Mouse (Mus musculus) spleen, embryonic (tissue): Measurements from ENCODE around the gene Cadps2.

ENCODE experiments used
- CTCF ChIA-PET: fragments of 350-600 bp; sonication (Branson Sonifier 250); formaldehyde crosslinking; loops from one replicate; lab custom pipeline; 2022; lab: Charles Lee

Cadps2 gene

DNA sequence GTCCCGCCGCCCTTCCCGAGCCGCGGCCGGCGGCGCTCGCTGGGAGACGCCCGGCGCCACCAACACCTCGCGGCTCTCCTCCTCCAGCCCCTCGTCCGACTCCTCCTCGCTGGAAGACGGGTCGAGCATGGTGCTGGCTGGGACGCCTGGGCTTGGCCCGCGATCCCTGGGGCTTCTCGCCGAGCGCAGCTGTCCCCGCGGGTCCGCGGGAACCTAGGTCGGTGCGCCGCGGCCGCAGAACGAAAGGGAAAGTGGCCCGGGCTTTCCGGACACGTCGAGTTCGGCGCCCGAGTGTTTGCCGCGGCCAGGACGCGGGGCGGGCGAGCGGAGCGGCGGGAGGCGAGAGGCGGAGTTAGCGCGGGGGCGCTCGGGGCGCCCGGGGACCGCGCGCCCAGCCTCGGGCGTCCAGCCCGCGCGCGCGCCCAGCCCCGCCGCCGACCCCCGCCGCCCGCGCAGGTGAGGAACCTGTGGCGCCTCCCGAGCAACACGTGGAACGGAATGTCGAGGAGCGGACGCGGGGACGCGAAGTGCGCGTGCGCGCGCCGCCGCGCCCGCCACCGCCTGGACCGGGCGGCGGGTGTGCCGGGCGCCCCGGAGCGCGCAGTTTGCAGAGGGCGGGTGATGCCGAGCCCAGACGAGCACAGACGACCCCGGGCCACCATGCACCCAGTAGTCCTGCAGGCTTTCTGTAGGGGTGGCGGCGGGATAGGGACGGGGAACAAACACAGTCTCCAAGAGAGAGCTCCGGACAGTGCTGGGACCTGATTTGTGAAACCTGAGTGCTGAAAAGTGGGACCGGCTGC is at the start of gene Cadps2:
Gene Cadps2 (minus strand): TSS at position 413 of the 803 bp plus-strand sequence.
- CTCF ChIA-PET: no interaction called here

DNA sequence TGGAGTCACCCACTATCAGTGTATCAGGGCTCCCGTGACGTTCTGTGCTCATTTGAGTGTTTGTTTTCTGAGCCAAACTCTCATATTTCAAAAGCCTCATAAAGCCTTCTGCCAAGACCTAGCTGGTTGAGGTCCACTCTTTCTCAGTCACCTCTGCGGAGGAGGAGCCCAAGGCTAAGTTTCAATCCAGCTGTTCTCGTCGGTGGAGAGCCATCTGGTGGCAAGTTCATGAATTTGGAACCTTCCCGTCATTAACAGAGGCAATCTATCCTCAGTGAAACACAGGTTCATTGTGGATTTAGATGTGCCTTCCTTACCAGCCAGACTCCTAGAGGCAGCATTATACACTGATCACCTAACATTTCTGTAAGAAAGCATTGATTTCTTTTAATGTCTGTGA is 47.2 kb upstream of the Cadps2 start:
- CTCF ChIA-PET: no interaction called here

DNA sequence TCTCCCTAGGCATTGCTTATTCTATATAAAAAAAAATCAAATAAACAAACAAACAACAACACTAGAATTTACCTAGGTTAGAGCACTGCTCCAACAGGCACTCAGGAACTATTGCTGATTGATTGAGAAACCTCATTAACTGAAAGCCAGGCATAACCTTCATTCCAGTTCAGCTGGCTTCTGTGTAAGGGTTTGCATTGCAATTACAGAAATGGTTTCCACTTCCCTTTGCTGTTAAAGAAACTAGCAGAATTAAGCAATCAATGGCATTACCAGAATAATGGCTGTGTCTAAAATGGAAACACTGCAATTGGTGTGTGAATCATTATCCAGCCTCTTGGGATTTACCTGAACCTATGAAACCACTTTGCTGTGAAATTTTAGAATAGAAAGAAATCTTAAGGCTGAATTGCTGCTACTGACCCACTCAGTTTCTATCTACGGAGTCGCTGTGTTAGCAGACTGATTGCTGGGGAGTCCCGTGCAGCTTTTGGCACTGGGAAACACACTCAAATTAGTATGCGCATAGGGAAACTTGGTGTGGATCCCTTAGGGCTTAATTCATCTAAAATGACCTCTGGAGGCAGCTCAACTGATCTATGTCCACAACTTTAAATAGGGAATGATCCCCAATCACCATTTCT is 37.7 kb upstream of the Cadps2 start:
- CTCF ChIA-PET: no interaction called here

DNA sequence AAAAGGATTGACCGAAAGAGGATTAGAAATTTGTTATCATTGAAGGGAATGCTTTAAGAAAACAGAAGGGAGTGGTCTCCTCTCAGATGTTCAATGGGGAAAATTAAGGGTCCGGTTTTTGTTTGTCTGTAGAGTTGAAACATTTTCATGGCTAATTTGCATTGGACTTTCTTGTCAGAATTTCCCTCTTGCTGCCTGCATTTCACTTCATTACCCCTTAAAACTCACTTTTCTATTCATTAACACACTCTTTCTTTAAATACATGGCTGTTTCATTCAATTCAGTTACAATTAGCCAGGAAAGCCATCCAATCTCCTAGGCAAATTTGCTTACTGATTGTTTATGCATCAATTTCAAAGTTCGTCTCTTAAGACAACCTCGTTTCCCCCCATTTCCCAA is 37.1 kb upstream of the Cadps2 start:
- CTCF ChIA-PET: no interaction called here

DNA sequence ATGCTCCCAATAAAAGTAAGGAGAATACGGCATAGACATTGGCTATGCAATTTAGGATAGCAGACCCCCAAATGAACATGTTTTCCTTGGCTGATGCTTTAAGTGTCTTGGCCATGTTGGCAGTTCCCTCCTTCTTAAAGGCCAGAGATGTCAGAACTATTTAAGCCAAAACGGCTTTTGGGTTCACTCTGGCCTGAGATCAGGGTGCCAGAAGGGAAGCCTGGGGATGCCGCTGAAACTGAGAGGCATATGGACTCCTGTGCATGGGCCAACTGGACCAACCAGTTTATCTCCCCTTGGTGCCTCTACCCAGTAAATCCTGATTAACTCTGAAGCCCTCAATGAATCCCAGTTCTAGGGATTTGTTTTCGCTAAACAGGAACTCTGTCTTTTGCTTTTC is 34.6 kb upstream of the Cadps2 start:
- CTCF ChIA-PET: no interaction called here

DNA sequence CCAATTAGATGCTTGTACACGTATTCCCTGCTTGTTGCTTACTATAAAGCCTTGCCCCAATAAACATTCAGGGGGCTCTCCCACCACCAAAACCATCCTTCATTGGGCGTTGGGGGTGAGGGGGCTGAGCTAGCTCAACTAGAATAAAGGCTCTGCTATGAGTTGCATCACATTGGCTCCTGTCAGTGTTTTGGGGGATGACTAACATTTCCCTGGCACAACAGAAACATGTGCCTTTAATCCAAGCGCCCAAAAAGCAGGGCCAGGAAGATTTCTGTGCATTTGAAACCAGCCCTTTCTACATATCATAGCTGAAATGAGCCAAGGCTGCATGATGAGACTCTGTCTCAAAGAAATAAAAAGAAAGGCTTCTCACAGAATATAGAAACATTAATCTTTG is 34.0 kb upstream of the Cadps2 start:
- CTCF ChIA-PET: no interaction called here

DNA sequence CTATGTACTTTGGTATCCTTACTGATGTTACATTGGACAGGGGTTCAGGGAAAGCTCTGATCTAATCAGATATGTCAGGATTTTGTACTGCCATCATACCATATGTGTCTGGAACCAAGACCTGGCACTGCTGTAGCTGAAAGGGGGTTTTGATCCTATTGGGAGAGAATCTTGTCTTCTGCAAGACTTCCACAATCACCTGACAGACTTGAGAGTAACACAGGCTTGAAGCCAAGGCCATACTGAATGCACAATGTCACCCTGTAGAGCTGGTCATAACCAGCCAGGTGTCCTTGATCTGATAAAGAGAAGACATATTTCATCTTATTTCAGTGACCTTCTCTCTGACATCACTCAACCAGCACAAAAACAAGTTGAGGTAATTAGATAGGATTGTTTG is 30.8 kb upstream of the Cadps2 start:
- CTCF ChIA-PET: no interaction called here

DNA sequence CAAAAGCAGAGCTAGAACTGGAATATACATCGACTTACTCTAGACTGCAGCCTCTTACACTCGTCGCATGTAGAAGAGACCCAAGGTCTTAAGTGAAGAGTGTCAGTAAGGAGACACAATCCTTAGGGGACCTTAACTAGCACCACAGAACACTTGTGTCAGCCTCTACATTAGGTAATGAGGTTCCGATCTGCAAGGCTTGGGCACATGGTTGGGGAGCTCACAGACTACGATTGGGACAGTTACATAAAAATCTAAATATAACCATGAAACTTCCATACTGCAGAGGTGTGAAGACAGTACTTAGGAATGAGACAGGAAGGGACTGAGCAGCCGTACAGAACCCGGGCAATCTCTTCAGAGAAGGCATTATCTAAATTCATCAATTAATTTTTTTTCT is 27.1 kb upstream of the Cadps2 start:
- CTCF ChIA-PET: no interaction called here

DNA sequence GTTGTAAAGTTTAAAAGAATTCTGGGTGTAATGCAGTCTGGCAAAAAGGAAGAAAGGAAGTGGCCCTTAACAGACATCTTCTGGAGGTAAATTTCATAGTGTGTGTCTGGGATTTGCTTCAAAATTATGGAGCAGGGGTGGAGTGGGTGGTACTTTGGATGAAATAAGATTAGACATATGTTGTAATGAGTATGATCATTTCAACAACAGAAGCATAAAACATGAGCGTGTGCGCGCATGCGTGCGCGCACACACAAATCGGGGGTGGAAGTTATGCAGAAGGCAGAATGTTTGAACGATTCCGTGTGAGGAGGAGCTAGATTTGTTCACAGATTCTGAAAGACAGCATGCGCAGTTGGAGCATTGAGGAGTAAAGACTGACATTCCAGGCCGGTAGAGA is 14.2 kb upstream of the Cadps2 start:
- CTCF ChIA-PET: no interaction called here

DNA sequence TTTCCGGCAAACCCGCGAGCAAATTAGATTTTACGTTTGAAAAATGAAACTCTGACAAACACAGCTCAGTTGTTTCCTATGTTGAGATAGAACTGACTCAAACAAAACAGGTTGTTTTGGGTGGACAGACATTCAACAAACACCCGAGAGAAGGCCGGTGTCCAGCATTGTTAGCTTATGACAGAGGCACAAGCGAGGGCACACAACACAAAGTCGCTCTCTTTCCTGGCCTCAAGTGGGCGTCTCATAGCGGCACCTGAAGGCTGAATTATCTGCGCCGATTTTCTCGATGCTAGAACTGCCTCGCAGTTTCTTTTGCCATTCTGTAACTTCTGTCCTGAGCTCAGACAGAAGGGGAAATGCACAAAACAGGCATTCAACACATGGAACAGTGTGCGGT is 780 bp upstream of the Cadps2 start:
- CTCF ChIA-PET: no interaction called here

DNA sequence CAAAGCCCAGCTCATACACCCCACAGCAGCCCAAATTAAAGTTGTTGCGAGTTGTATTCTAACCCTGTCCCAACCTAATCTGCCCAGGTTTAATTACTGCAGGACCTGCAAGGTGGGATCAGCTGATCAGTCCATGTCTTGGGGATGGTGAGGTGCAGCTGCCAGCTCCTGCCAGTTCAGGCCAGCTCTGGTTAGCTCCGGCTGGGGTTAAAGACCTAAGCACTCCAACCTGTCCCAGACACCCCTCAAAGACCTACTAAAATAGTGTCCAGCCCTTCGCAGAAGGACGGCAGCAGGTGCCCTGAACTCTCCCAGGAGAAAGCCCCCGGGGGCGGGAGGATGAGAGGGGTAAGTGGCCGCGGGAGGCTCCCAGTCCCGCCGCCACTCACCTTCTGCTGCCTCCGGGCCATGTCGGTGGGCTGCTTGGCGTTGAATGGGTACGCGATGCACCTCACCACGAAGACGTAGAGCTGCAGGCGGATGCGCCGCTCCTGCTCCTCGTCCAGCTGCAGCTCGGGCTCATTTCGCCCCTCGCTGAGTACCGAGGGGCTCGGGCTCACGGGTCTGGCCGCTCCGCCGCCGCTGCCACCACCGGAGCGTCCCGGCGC is 716 bp downstream of the Cadps2 start:
- CTCF ChIA-PET: no interaction called here

DNA sequence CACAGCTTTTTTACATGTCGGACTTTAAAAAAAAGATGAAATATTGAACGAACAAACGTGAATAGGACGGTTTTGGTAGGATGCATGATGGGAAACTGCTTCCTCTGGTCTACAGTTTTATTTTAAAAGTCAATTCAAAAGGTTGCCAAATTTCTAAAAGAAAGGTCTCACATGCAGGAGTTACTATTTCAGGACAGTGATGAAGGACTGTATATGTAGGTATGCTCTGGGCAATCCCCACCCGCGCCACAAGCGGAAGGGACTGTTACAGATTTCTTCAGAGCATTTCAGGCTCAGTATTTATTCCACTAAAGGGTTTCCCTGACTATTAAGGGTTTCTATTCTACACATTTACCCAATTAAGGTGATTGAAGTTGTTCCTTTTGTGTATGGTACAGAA is 1.6 kb downstream of the Cadps2 start:
- CTCF ChIA-PET: no interaction called here

DNA sequence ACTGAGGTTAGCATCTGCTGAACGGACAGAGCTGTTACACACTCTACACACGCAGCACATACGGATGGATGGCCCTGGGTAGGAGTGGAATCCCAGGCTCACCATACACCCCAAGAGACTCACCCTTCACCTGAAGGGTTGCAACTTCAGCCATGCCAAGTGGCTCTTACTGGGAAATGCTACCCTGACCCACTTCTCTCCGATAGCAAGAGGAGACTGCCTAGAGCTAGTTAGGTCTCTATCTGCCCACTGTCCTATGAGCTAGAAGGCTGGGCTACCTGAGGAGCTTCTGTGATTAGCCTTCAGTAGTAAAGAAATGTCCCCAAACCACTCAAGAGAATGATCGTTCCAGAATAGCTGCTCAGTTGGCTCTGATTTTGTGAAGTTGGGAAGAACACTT is 2.1 kb downstream of the Cadps2 start:
- CTCF ChIA-PET: interaction anchor here (0.5 kb wide), 1 partner anchor 112 kb away, joined by 5 read pairs; no protein-coding TSS in a partner anchor

DNA sequence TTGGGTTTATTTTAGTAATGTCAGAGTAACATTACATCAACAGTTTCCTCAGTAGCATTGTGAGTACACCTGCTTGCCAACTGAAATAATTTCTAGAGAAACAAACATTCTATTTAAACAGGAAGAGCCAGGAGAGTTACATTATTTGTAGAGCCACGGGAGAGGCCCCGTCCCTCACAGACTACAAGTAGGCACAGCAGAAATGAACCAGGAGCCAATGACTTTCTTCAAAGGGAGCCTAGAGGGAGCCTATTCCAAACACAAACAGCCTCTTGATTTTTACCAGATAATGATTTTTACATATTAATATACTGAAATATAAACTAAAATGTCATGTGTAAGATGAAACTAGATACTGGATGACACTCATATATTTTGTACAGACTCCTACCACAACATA is 2.5 kb downstream of the Cadps2 start:
- CTCF ChIA-PET: interaction anchor here (0.5 kb wide), 1 partner anchor 112 kb away, joined by 5 read pairs; no protein-coding TSS in a partner anchor

DNA sequence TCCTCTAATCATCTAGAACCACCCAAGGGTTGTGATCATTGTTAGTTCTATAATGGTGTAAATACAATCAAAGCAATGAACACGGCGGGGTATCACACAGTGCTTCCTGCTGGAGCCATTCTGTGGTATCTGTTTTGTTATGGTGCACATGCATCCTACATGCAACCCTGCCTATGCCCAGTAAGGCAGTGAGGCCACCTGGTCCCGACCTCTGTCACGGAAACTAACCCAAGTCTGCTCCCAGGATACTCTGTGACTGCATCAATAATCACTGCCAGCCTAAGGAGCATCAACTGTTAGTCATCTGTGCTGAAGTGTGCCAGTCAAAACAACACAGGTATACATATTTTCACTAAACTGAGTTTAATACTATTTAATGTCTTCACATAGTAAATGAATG is 3.7 kb downstream of the Cadps2 start:
- CTCF ChIA-PET: no interaction called here

DNA sequence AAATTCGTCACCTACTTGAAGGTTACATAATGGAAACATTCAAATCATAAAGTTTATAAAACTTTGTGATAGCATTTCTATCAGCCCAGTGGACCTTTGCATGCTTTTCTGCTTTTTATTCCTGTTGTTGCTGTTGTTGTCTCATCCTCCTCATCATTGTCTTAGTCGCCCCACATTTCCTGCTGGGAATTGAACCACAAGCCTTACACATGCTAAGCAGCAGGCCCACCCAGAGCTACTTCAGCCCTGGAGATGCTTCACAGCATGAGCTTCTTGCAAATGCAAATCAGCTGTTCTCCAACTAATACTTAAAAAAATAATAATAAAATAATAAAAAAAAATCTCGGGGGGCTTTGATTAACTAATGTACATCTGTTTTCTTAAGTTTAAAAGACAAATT is 8.5 kb downstream of the Cadps2 start:
- CTCF ChIA-PET: no interaction called here

DNA sequence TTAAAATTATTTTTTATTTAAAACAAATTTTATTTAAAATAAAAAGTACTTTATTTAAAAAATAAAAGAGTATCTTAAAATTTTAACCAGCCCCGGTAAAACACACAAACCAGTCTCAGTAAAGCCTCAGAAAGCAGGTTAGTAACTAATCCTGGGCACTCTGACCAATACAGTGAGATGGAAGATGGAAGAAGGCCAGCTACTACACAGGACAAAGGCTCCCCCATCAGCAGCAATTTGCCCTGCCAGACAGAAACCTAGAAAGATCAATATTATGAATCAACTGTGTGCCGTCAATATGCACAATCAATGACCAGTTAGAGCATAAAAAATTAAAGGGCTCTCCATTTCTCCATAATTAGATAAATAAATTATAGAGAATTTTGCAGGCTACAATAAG is 9.9 kb downstream of the Cadps2 start:
- CTCF ChIA-PET: no interaction called here

DNA sequence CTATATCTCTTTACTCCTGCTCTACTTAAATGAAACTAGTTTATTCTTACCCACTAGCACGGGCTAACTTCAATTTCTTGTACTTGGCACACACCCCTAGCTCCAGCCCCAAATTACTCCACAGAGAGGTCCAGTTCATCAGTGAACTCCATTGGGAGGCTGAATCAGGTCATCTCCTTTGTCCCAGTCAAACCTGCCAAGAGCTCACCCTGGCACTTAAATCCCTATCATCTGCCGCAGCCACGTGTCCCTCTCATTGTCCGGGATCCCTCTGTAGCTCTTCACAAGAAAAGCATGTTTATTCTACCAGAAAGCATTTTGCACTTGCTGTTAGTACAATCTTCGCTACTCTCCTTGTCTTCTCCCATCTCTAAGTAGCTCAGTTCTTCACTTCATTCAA is 17.4 kb downstream of the Cadps2 start:
- CTCF ChIA-PET: no interaction called here

DNA sequence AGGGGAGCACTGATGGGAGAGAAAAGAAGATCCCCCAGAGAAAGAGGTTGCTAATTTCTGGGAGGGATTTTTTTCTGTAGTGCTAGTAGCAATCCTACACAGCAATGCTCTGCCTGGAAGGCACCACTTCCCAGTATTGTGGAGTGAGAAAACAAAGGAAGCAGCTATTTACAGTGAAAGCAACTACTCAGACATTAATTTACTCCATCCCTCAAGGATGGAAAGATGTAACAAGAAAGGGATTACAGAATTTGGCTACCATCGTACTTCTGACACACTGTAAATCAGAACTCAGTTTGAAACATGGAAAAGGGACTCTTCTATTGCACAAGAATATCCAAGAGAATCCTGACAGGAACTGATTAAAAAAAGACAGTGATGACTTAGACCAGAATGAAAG is 29.1 kb downstream of the Cadps2 start:
- CTCF ChIA-PET: no interaction called here

DNA sequence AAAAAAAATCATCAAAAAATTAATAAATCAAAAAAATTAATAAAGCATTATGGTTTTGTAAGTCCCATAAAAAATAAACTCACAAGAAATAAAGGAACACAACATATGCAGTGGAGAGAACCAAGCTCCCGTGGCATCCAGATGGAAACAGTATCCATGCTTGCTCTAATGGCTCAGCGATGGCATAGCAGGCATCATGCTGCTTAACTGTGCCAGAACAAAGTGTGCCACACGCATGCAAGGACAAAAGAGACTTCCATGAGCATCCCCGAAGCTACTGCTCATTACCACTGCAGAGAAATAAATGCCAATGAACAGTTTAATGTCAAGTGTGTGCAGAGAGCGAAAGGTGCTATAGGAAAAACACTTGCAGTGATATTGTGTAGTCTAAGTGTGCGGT is 29.9 kb downstream of the Cadps2 start:
- CTCF ChIA-PET: no interaction called here

DNA sequence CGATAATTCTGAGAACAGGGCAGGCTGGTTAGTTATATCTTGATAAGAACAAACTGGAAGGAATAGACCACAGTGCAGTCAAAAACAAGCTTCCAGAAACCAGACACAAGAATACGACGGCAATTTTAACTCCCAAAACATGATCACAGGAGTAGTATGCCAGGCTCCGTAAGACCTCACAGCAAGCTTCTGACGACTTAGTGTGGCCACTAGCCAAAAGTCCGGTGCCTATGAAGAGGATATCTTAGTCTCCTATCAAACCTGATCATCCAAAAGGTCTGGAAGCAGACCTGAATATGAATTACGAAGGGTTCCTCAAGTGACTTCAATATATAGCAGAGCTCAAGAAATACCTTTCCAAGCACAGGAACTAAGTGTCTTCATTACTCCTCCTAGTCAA is 33.9 kb downstream of the Cadps2 start:
- CTCF ChIA-PET: no interaction called here

DNA sequence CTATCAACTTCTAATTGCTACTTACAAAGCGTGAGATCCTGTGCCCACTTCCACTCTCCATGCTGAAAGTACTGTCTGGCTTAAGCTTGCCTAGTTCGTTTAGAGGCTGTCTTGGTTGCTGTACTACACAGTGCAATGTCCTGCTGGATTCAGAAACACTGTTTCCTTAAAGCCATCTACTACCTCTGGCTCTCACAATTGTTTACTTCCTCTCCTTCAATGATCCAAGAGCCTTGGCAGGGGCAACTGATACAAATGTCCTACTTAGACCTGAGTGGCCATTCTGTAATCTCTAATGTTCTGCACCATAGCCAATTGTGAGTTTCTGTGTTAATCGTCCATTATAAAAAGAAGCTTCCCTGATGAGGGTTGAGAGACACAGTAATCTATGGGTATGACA is 47.4 kb downstream of the Cadps2 start:
- CTCF ChIA-PET: no interaction called here

DNA sequence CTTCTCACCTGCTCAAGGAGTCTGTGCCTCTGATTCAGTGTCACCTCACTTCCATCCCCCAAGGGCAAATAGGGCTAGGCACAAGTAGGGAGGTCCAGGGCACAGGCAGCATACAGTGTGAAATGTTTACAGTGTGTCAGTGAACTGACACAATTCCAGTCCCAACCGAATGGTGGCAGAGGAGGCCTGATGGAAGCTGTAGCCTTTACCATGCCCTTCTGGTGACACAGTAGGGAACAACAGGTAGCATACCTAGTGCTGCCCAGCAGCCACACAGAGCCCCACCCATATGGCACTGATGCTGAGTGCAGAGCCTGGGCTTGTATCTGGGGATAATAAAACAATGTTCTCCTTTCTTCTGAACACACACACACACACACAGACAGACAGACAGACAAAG is 61.6 kb downstream of the Cadps2 start:
- CTCF ChIA-PET: no interaction called here
